Mouse (Mus musculus) kidney, postnatal 10 days (tissue): ENCODE results near the gene Bik.

Experiments used
- DNase-seq: peaks from one replicate; pipeline ENCODE4 v3.0.0; 2021; ENCODE audit warnings: mixed read lengths

Gene Bik

GRCm38 (mm10) chr15:83555161-83555974, 28.7 kb downstream of the Bik start:
- peak; percentile 92 for DNase-seq

GRCm38 (mm10) chr15:83560941-83561477, 34.3 kb downstream of the Bik start:
- DNase-seq: no peak

- DNase-seq: peak; percentile 87
Observed at GRCm38 (mm10) chr15:83562626-83563270, 36.1 kb downstream of the Bik start.

GRCm38 (mm10) chr15:83563327-83563856, 36.7 kb downstream of the Bik start, which contains the start of the genes Tspo and Mcat:
Gene Tspo, plus strand, starts transcription at chr15:83563592.
Gene Mcat, minus strand, starts transcription at chr15:83563787.
- peak; percentile 74 for DNase-seq

GRCm38 (mm10) chr15:83563857-83564651, 37.4 kb downstream of the Bik start:
- peak; percentile 74 for DNase-seq

GRCm38 (mm10) chr15:83565434-83565833, 38.8 kb downstream of the Bik start:
- DNase-seq: no peak

GRCm38 (mm10) chr15:83566006-83566405, 39.3 kb downstream of the Bik start:
- DNase-seq: no peak

GRCm38 (mm10) chr15:83567728-83568127, 41.1 kb downstream of the Bik start:
- DNase-seq: no peak

GRCm38 (mm10) chr15:83568544-83568943, 41.9 kb downstream of the Bik start:
- no peak for DNase-seq

GRCm38 (mm10) chr15:83569682-83570081, 43.0 kb downstream of the Bik start:
- no peak for DNase-seq

- DNase-seq: no peak
Observed at GRCm38 (mm10) chr15:83570641-83571040, 44.0 kb downstream of the Bik start.

GRCm38 (mm10) chr15:83571636-83572035, 45.0 kb downstream of the Bik start:
- no peak for DNase-seq

GRCm38 (mm10) chr15:83572132-83572531, 45.5 kb downstream of the Bik start:
- DNase-seq: no peak

- no peak for DNase-seq
Observed at GRCm38 (mm10) chr15:83573606-83574005, 46.9 kb downstream of the Bik start.

GRCm38 (mm10) chr15:83574731-83575351, 48.2 kb downstream of the Bik start:
- no peak for DNase-seq

GRCm38 (mm10) chr15:83575543-83575942, 48.9 kb downstream of the Bik start:
- no peak for DNase-seq

GRCm38 (mm10) chr15:83576651-83577050, 50.0 kb downstream of the Bik start:
- no peak for DNase-seq

GRCm38 (mm10) chr15:83582931-83583330, 56.3 kb downstream of the Bik start:
- DNase-seq: no peak

GRCm38 (mm10) chr15:83583419-83584156, 56.9 kb downstream of the Bik start:
- peak; percentile 69 for DNase-seq

GRCm38 (mm10) chr15:83584741-83585220, 58.1 kb downstream of the Bik start:
- DNase-seq: no peak

- DNase-seq: no peak
Observed at GRCm38 (mm10) chr15:83590841-83591240, 64.2 kb downstream of the Bik start.
